Mouse (Mus musculus) liver, postnatal 0 days (tissue): ENCODE measurements at regions not wholly inside any gene's neighbourhood (a gene's known extent, or its start where the extent isn't known, plus 50 kb on each side); places are given as distances from the start of the nearest gene placed in this dataset.

Experiments
- CTCF ChIP-seq: sonication (generic); IDR thresholded peaks from 2 replicates; pipeline ENCODE4 v1.5.1; 2016; ENCODE audit warnings: antibody characterized with exemption, low read depth
- EP300 ChIP-seq: IDR thresholded peaks from 2 replicates; pipeline ENCODE4 v1.6.1; 2016; ENCODE audit warnings: antibody characterized with exemption, low read depth, mild to moderate bottlenecking

GRCm38 (mm10) chr4:29133404-29134307 lies 320.7 kb downstream of the Epha7 start:
- TF ChIP-seq EP300 = no peak
- TF ChIP-seq CTCF = no peak
